Comparison of ENCODE assay signal across 8 mouse cellular contexts in genomic region chr13:73714020-73714419, GRCm38 (mm10). TPM values are rescaled to one million over a fixed set of nuclear protein-coding genes. Genes with fewer than 3 reads are reported as not detected.
DNase-seq lines count a peak whose midpoint lies in the region; ATAC-seq and TF ChIP-seq lines count a peak whose summit lies in the region.

No protein-coding gene starts in this region.

- no peak for DNase-seq in left cerebral cortex, adult 2 months (ENCODE audit: extremely low spot score in 1 of 2, low spot score in 2 of 2)
- DNase-seq in left cerebral cortex, postnatal 4 days = no peak
- DNase-seq in urinary bladder, postnatal 14 days (ENCODE audit: low spot score) = no peak
- DNase-seq in spleen, postnatal 36 days (ENCODE audit: low spot score in 2 of 2) = no peak
- no peak for DNase-seq in ovary, adult 18-20 months (ENCODE audit: low spot score)

- TF ChIP-seq CTCF in left cerebral cortex, adult 2 months (IDR thresholded peaks at IDR 0.05) = peak; percentile 57
- peak; percentile 30 for TF ChIP-seq CTCF in ES-Bruce4 (IDR thresholded peaks at IDR 0.05; ENCODE audit: low read depth, low read length)
- TF ChIP-seq CTCF in small intestine, adult 2 months (IDR thresholded peaks at IDR 0.05; ENCODE audit: extremely low read depth, insufficient read length, insufficient replicate concordance, low read depth, low read length) = peak; percentile 61; the same call in 1 of the 2 replicates

- TF ChIP-seq POLR2A in ES-Bruce4 (IDR thresholded peaks at IDR 0.05; ENCODE audit: insufficient read depth, low read length) = no peak
- no peak for TF ChIP-seq POLR2A in small intestine, adult 2 months (IDR thresholded peaks at IDR 0.05; ENCODE audit: low read depth, low read length)

- H3K9ac ChIP-seq in ES-Bruce4 (ENCODE audit: low read depth, poor library complexity, severe bottlenecking) = no peak overlapping the region

- TF ChIP-seq EP300 in ES-Bruce4 (IDR thresholded peaks at IDR 0.05; ENCODE audit: insufficient read depth, low read depth, low read length) = no peak

- no peaks in the 10 kb centered on the region for H3K27me3 ChIP-seq in ES-Bruce4 (ENCODE audit: control insufficient read depth, insufficient read depth, low read length, poor library complexity, severe bottlenecking)
- no peaks in the 10 kb centered on the region for H3K27me3 ChIP-seq in small intestine, adult 2 months (ENCODE audit: control insufficient read depth, insufficient read depth, low read length)

- intact Hi-C loops in left cerebral cortex, adult 2 months (cut with DNase I) = loop anchor here (1.0 kb wide), 1 partner anchor 68 kb away; no protein-coding TSS in a partner anchor
- intact Hi-C loops in left cerebral cortex, postnatal 4 days (cut with DNase I) = no loop called here

- no peaks in the 10 kb centered on the region for H3K4me1 ChIP-seq in ES-Bruce4 (ENCODE audit: control insufficient read depth, insufficient read depth, low read length)
- H3K4me1 ChIP-seq in small intestine, adult 2 months (ENCODE audit: control insufficient read depth, insufficient read depth, insufficient read length, low read length) = peaks cover 28% of the 10 kb centered on the region; the same call in 1 of the 2 replicates

- ATAC-seq in common myeloid progenitor, adult 5-6 weeks (replicated peaks; ENCODE audit: low read depth, poor library complexity, severe bottlenecking) = peak; percentile 84

- no peak overlapping the region for H3K4me3 ChIP-seq in left cerebral cortex, adult 2 months
- no peak overlapping the region for H3K4me3 ChIP-seq in ES-Bruce4 (ENCODE audit: low read depth, low read length)
- no peak overlapping the region for H3K4me3 ChIP-seq in small intestine, adult 2 months (ENCODE audit: low read depth, low read length)

- no peaks in the 10 kb centered on the region for H3K36me3 ChIP-seq in ES-Bruce4 (ENCODE audit: control insufficient read depth, insufficient read depth, low read length, poor library complexity, severe bottlenecking)
- H3K36me3 ChIP-seq in small intestine, adult 2 months (ENCODE audit: control insufficient read depth, insufficient read depth, low read length) = no peaks in the 10 kb centered on the region

- no peak overlapping the region for H3K27ac ChIP-seq in left cerebral cortex, adult 2 months
- H3K27ac ChIP-seq in ES-Bruce4 (ENCODE audit: insufficient read depth, low read length) = no peak overlapping the region
- peak overlapping the region; percentile 78 for H3K27ac ChIP-seq in small intestine, adult 2 months (ENCODE audit: insufficient read depth, low read depth, low read length)

- WGBS in small intestine, adult 2 months = 31% methylated on average over 2 of the region's 2 CpGs

- H3K9me3 ChIP-seq in ES-Bruce4 (replicated peaks; ENCODE audit: control insufficient read depth, insufficient read depth, low read length, poor library complexity, severe bottlenecking) = no peaks in the 10 kb centered on the region

RNA-seq across cellular contexts. Expression of gene Slc6a19, which starts 9.4 kb away (rescaled TPM):
- under 1 TPM in 1 of 2 experiments, not detected in 1; 0.16 TPM for total RNA-seq in left cerebral cortex, adult 2 months (2021)
- total RNA-seq in left cerebral cortex, postnatal 4 days (2021) = not detected
- 0.16 and 1.3 TPM in 2 replicates for polyA plus RNA-seq in ES-Bruce4 (2011; ENCODE audit: insufficient read depth, insufficient read length, low read depth, missing spikeins)
- total RNA-seq in common myeloid progenitor, adult 5-6 weeks (2017) = 0.09 and 0.19 TPM in 2 replicates
- polyA plus RNA-seq in small intestine, adult 2 months (2012; rRNA removed) = 246 and 934 TPM in 2 replicates

RNA-seq across cellular contexts. Expression of gene Slc12a7, which starts 18.9 kb away (rescaled TPM):
- 1 to 10 TPM; 2.4 to 4.8 TPM for total RNA-seq in left cerebral cortex, adult 2 months (2021)
- 10 to 100 TPM; 12.1 to 12.3 TPM for total RNA-seq in left cerebral cortex, postnatal 4 days (2021)
- polyA plus RNA-seq in ES-Bruce4 (2011; ENCODE audit: insufficient read depth, insufficient read length, low read depth, missing spikeins) = 86.4 and 94.5 TPM in 2 replicates
- 4.4 and 17.2 TPM in 2 replicates for total RNA-seq in common myeloid progenitor, adult 5-6 weeks (2017)
- polyA plus RNA-seq in small intestine, adult 2 months (2012; rRNA removed) = 74.3 and 147 TPM in 2 replicates

RNA-seq across cellular contexts. Expression of gene Slc6a18, which starts 36.2 kb away (rescaled TPM):
- total RNA-seq in left cerebral cortex, adult 2 months (2021) = not detected
- total RNA-seq in left cerebral cortex, postnatal 4 days (2021) = not detected
- polyA plus RNA-seq in ES-Bruce4 (2011; ENCODE audit: insufficient read depth, insufficient read length, low read depth, missing spikeins) = not detected in 2 replicates
- total RNA-seq in common myeloid progenitor, adult 5-6 weeks (2017) = not detected in 2 replicates
- 0.19 and 0.81 TPM in 2 replicates for polyA plus RNA-seq in small intestine, adult 2 months (2012; rRNA removed)
